Mouse (Mus musculus): ENCODE measurements around the gene Bcl7b. TPM values are rescaled to one million over a fixed set of nuclear protein-coding genes. Genes with fewer than 3 reads are reported as not detected.

Bcl7b gene
- polyA plus RNA-seq, 1 experiment from 2014 or later = 44.0 TPM

GRCm38 (mm10) chr5:135178523-135178922 is 10.4 kb downstream of the Bcl7b start:
- Histone ChIP-seq H3K9me3 (ENCODE audit: control insufficient read depth, low read length) (no peaks in the 10 kb centered on the region), H3K27me3 (ENCODE audit: control insufficient read depth, insufficient read depth, low read length) (no peaks in the 10 kb centered on the region), H3K4me2 (ENCODE audit: low read depth) (no peak overlapping the region), H3K27ac (ENCODE audit: low read depth, low read length) (no peak overlapping the region), H3K9ac (ENCODE audit: low read length) (no peak overlapping the region), H3K36me3 (ENCODE audit: control insufficient read depth, insufficient read depth, low read length) (peaks cover 24% of the 10 kb centered on the region), H3K4me3 (ENCODE audit: low read depth, low read length) (no peak overlapping the region; the same call in 1 of the 2 replicates), H3K4me1 (ENCODE audit: control insufficient read depth, insufficient read depth, low read length) (no peaks in the 10 kb centered on the region)
- no peak for DNase-seq (ENCODE audit: low spot score)
- 79% methylated on average over 3 of the region's 3 CpGs for WGBS
- no peak for ATAC-seq (ENCODE audit: insufficient read depth, low FRiP score, low TSS enrichment)

GRCm38 (mm10) chr5:135178996-135179395 is 10.9 kb downstream of the Bcl7b start:
- Histone ChIP-seq H3K4me3 (ENCODE audit: low read depth, low read length) (no peak overlapping the region; the same call in 1 of the 2 replicates), H3K4me2 (ENCODE audit: low read depth) (no peak overlapping the region), H3K27ac (ENCODE audit: low read depth, low read length) (no peak overlapping the region), H3K9ac (ENCODE audit: low read length) (no peak overlapping the region), H3K36me3 (ENCODE audit: control insufficient read depth, insufficient read depth, low read length) (peaks cover 24% of the 10 kb centered on the region), H3K27me3 (ENCODE audit: control insufficient read depth, insufficient read depth, low read length) (no peaks in the 10 kb centered on the region), H3K9me3 (ENCODE audit: control insufficient read depth, low read length) (no peaks in the 10 kb centered on the region), H3K4me1 (ENCODE audit: control insufficient read depth, insufficient read depth, low read length) (no peaks in the 10 kb centered on the region)
- WGBS = 92% methylated on average over 4 of the region's 4 CpGs
- DNase-seq (ENCODE audit: low spot score) = no peak
- no peak for ATAC-seq (ENCODE audit: insufficient read depth, low FRiP score, low TSS enrichment)

- Histone ChIP-seq H3K4me2 (ENCODE audit: low read depth) (no peak overlapping the region), H3K9ac (ENCODE audit: low read length) (no peak overlapping the region), H3K27ac (ENCODE audit: low read depth, low read length) (no peak overlapping the region), H3K4me3 (ENCODE audit: low read depth, low read length) (no peak overlapping the region), H3K9me3 (ENCODE audit: control insufficient read depth, low read length) (no peaks in the 10 kb centered on the region), H3K27me3 (ENCODE audit: control insufficient read depth, insufficient read depth, low read length) (no peaks in the 10 kb centered on the region), H3K36me3 (ENCODE audit: control insufficient read depth, insufficient read depth, low read length) (peaks cover 24% of the 10 kb centered on the region), H3K4me1 (ENCODE audit: control insufficient read depth, insufficient read depth, low read length) (no peaks in the 10 kb centered on the region)
- 90% methylated on average over 7 of the region's 7 CpGs for WGBS
- DNase-seq (ENCODE audit: low spot score) (no peak), ATAC-seq (ENCODE audit: insufficient read depth, low FRiP score, low TSS enrichment) (no peak)
Observed at GRCm38 (mm10) chr5:135179616-135180015, 11.5 kb downstream of the Bcl7b start.

- DNase-seq (ENCODE audit: low spot score) = no peak
- 96% methylated on average over 14 of the region's 14 CpGs for WGBS
- Histone ChIP-seq H3K27ac (ENCODE audit: low read depth, low read length) (no peak overlapping the region), H3K36me3 (ENCODE audit: control insufficient read depth, insufficient read depth, low read length) (peaks cover 21% of the 10 kb centered on the region), H3K4me2 (ENCODE audit: low read depth) (no peak overlapping the region), H3K4me3 (ENCODE audit: low read depth, low read length) (no peak overlapping the region), H3K27me3 (ENCODE audit: control insufficient read depth, insufficient read depth, low read length) (no peaks in the 10 kb centered on the region), H3K9ac (ENCODE audit: low read length) (no peak overlapping the region), H3K9me3 (ENCODE audit: control insufficient read depth, low read length) (no peaks in the 10 kb centered on the region), H3K4me1 (ENCODE audit: control insufficient read depth, insufficient read depth, low read length) (no peaks in the 10 kb centered on the region)
- ATAC-seq (ENCODE audit: insufficient read depth, low FRiP score, low TSS enrichment) = no peak
Observed at GRCm38 (mm10) chr5:135180796-135181195, 12.7 kb downstream of the Bcl7b start.

DNA sequence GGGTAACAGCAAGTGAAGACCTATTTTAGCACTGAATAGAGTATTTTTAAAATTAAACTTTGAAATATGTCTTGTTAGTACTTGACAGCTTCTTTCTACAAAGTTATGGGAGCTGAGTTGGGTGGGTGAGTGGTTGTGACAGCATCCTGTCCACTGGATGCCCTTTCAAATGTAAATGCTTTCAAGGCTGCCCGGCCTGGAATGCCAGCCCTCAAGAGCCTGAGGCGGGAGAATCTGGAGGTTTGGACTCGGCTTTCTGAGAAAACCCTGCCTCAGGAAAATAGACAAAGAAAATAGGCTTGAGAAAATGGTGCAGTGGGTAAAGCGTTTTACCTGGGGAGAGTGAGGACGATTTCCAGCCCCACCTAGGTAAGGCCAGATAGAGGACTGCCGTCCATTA is 13.7 kb downstream of the Bcl7b start:
- Histone ChIP-seq H3K27ac (ENCODE audit: low read depth, low read length) (no peak overlapping the region), H3K4me3 (ENCODE audit: low read depth, low read length) (no peak overlapping the region), H3K36me3 (ENCODE audit: control insufficient read depth, insufficient read depth, low read length) (peaks cover 21% of the 10 kb centered on the region), H3K9ac (ENCODE audit: low read length) (no peak overlapping the region), H3K4me1 (ENCODE audit: control insufficient read depth, insufficient read depth, low read length) (no peaks in the 10 kb centered on the region), H3K9me3 (ENCODE audit: control insufficient read depth, low read length) (no peaks in the 10 kb centered on the region), H3K27me3 (ENCODE audit: control insufficient read depth, insufficient read depth, low read length) (no peaks in the 10 kb centered on the region), H3K4me2 (ENCODE audit: low read depth) (no peak overlapping the region)
- ATAC-seq (ENCODE audit: insufficient read depth, low FRiP score, low TSS enrichment) (no peak), DNase-seq (ENCODE audit: low spot score) (no peak)
- WGBS = 74% methylated on average over 6 of the region's 6 CpGs

DNA sequence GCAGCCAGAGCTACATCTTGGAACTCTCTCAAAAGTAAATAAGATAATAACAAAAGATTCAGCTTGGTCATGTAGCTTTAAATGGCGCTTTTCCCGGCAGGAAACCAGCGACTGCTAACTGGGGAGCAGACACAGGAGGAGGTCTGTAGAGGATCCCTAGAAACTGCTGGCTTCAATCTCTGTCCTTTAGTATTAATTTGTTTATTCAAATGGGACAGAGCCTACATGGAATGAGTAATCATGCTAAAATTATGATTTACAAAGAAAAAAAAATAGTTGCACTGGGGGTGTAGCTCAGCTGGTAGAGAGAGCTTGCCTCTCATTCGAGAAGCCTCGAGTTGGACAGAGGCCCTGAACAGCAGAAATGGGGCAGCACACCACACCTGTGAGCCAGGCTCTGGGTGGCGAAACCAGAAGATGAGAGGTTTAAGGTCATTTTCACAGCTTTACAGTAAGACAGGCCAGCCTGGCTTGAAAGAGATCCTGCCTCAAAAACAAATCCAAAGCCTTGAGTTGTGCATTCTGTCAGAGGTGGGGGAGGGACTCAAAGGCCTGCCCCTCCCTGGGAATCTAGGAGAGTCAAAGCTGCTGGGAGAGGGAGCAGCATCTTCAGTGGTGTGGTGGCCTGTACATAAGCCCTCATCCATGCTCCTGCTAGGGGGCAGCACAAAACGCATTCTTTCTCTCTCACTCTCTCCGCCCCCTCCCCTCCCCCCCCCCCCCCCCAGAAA is 15.2 kb downstream of the Bcl7b start:
- ATAC-seq (ENCODE audit: insufficient read depth, low FRiP score, low TSS enrichment) = no peak
- Histone ChIP-seq H3K4me2 (ENCODE audit: low read depth) (no peak overlapping the region), H3K9me3 (ENCODE audit: control insufficient read depth, low read length) (no peaks in the 10 kb centered on the region), H3K27me3 (ENCODE audit: control insufficient read depth, insufficient read depth, low read length) (no peaks in the 10 kb centered on the region), H3K4me3 (ENCODE audit: low read depth, low read length) (no peak overlapping the region), H3K36me3 (ENCODE audit: control insufficient read depth, insufficient read depth, low read length) (peaks cover 18% of the 10 kb centered on the region), H3K4me1 (ENCODE audit: control insufficient read depth, insufficient read depth, low read length) (no peaks in the 10 kb centered on the region), H3K27ac (ENCODE audit: low read depth, low read length) (no peak overlapping the region), H3K9ac (ENCODE audit: low read length) (no peak overlapping the region)
- DNase-seq (ENCODE audit: low spot score) = no peak
- 70% methylated on average over 8 of the region's 8 CpGs for WGBS

- Histone ChIP-seq H3K36me3 (ENCODE audit: control insufficient read depth, insufficient read depth, low read length) (peaks cover 12% of the 10 kb centered on the region), H3K4me1 (ENCODE audit: control insufficient read depth, insufficient read depth, low read length) (peaks cover 16% of the 10 kb centered on the region), H3K27ac (ENCODE audit: low read depth, low read length) (no peak overlapping the region), H3K27me3 (ENCODE audit: control insufficient read depth, insufficient read depth, low read length) (no peaks in the 10 kb centered on the region), H3K4me2 (ENCODE audit: low read depth) (no peak overlapping the region), H3K9me3 (ENCODE audit: control insufficient read depth, low read length) (no peaks in the 10 kb centered on the region), H3K9ac (ENCODE audit: low read length) (no peak overlapping the region), H3K4me3 (ENCODE audit: low read depth, low read length) (no peak overlapping the region)
- ATAC-seq (ENCODE audit: insufficient read depth, low FRiP score, low TSS enrichment) (no peak), DNase-seq (ENCODE audit: low spot score) (no peak)
- WGBS = 90% methylated on average over 3 of the region's 3 CpGs
Observed at GRCm38 (mm10) chr5:135185016-135185415, 16.9 kb downstream of the Bcl7b start.

- Histone ChIP-seq H3K4me3 (ENCODE audit: low read depth, low read length) (no peak overlapping the region), H3K27ac (ENCODE audit: low read depth, low read length) (no peak overlapping the region), H3K9me3 (ENCODE audit: control insufficient read depth, low read length) (no peaks in the 10 kb centered on the region), H3K36me3 (ENCODE audit: control insufficient read depth, insufficient read depth, low read length) (peaks cover 8% of the 10 kb centered on the region), H3K9ac (ENCODE audit: low read length) (no peak overlapping the region), H3K27me3 (ENCODE audit: control insufficient read depth, insufficient read depth, low read length) (no peaks in the 10 kb centered on the region), H3K4me2 (ENCODE audit: low read depth) (no peak overlapping the region), H3K4me1 (ENCODE audit: control insufficient read depth, insufficient read depth, low read length) (peaks cover 17% of the 10 kb centered on the region)
- DNase-seq (ENCODE audit: low spot score) (no peak), ATAC-seq (ENCODE audit: insufficient read depth, low FRiP score, low TSS enrichment) (no peak)
- 41% methylated on average over 3 of the region's 3 CpGs for WGBS
Observed at GRCm38 (mm10) chr5:135185596-135185995, 17.5 kb downstream of the Bcl7b start.

GRCm38 (mm10) chr5:135186231-135186620 is 18.1 kb downstream of the Bcl7b start:
- H3K36me3 ChIP-seq (ENCODE audit: control insufficient read depth, insufficient read depth, low read length) = peaks cover 3% of the 10 kb centered on the region
- H3K9me3 ChIP-seq (ENCODE audit: control insufficient read depth, low read length) = no peaks in the 10 kb centered on the region
- ATAC-seq (ENCODE audit: insufficient read depth, low FRiP score, low TSS enrichment) (no peak), DNase-seq (ENCODE audit: low spot score) (no peak)
- H3K4me3 ChIP-seq (ENCODE audit: low read depth, low read length) = peak overlapping the region; percentile 98
- WGBS = 21% methylated on average over 10 of the region's 10 CpGs
- no peaks in the 10 kb centered on the region for H3K27me3 ChIP-seq (ENCODE audit: control insufficient read depth, insufficient read depth, low read length)
- H3K4me1 ChIP-seq (ENCODE audit: control insufficient read depth, insufficient read depth, low read length) = peaks cover 17% of the 10 kb centered on the region
- H3K9ac ChIP-seq (ENCODE audit: low read length) = peak overlapping the region; percentile 65
- H3K27ac ChIP-seq (ENCODE audit: low read depth, low read length) = peak overlapping the region; percentile 97
- peak overlapping the region; percentile 79 for H3K4me2 ChIP-seq (ENCODE audit: low read depth)
